Mouse (Mus musculus) kidney, adult 2 months (tissue): ENCODE measurements at regions not wholly inside any gene's neighbourhood (a gene's known extent, or its start where the extent isn't known, plus 50 kb on each side); places are given as distances from the start of the nearest gene placed in this dataset.

ENCODE experiments used
- CTCF ChIP-seq: fragments of 200-500 bp; conservative IDR thresholded peaks from 2 replicates; pipeline ENCODE4 v1.5.1; 2011; ENCODE audit warnings: low read depth, mild to moderate bottlenecking, control low read depth, low read length, moderate library complexity, mixed read lengths; ENCODE audit not compliant: insufficient read depth, insufficient read length
- POLR2A ChIP-seq: fragments of 200-500 bp; IDR thresholded peaks from one replicate; pipeline ENCODE4 v1.6.1; 2011; ENCODE audit warnings: low read depth, low read length, control low read depth

DNA sequence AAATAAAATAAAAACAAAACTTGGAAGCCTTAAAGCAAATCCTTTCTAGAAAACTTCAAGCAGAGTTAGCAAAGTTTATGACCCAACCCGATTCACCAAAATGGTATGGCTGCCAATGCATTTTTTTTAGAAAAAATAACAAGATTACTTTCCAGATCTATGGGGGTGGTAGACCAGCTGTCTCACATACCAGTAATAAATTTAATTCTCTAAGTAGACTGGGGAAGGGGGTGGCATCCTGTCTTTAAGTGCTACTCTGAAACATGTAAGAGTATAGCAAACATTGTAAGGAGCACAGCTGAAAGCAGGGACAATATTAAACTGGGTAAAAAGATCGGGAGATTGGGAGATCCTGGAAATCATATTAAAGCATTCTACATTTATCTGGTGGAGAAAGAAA lies 532.2 kb upstream of the Apob start:
- TF ChIP-seq POLR2A (no peak), CTCF (no peak)
